In genomic region chr1:180873861-180874484, GRCm38 (mm10) we compare ENCODE assay signal across 8 mouse cellular contexts. TPM values are rescaled to one million over a fixed set of nuclear protein-coding genes. Genes with fewer than 3 reads are reported as not detected.
A peak's percentile ranks its signal among the peaks of the same experiment; 100 is the strongest.
DNase-seq lines count a peak whose midpoint lies in the region; ATAC-seq and TF ChIP-seq lines count a peak whose summit lies in the region.

No protein-coding gene starts in this region.

- 20% methylated on average over 9 of the region's 9 CpGs for WGBS in hindbrain, embryonic 14.5 days
- WGBS in hindbrain, embryonic 16.5 days: 19% methylated on average over 9 of the region's 9 CpGs
- 22% methylated on average over 9 of the region's 9 CpGs for WGBS in heart, postnatal 0 days
- WGBS in liver, postnatal 0 days (ENCODE audit: insufficient replicate concordance): 16% methylated on average over 9 of the region's 9 CpGs

- no peak overlapping the region for H3K27ac ChIP-seq in hindbrain, embryonic 14.5 days
- H3K27ac ChIP-seq in hindbrain, embryonic 16.5 days (ENCODE audit: low read depth, low read length): no peak overlapping the region
- H3K27ac ChIP-seq in heart, postnatal 0 days (ENCODE audit: low read depth): no peak overlapping the region
- H3K27ac ChIP-seq in liver, postnatal 0 days (ENCODE audit: low read depth): no peak overlapping the region

- no peak for TF ChIP-seq POLR2A in brain, embryonic 14.5 days (IDR thresholded peaks at IDR 0.05; ENCODE audit: borderline replicate concordance, extremely low read depth, insufficient read depth, insufficient read length, poor library complexity, severe bottlenecking)

- TF ChIP-seq CTCF in brain, embryonic 14.5 days (IDR thresholded peaks at IDR 0.05; ENCODE audit: borderline replicate concordance, extremely low read depth, insufficient read depth, insufficient read length): peak; percentile 61
- TF ChIP-seq CTCF in heart, postnatal 0 days (IDR thresholded peaks at IDR 0.05; ENCODE audit: low read depth): peak; percentile 64
- peak; percentile 90 for TF ChIP-seq CTCF in liver, postnatal 0 days (IDR thresholded peaks at IDR 0.05; ENCODE audit: low read depth)

- no peak for ATAC-seq in hindbrain, embryonic 14.5 days (ENCODE audit: low FRiP score)
- no peak for ATAC-seq in hindbrain, embryonic 16.5 days
- ATAC-seq in heart, postnatal 0 days (ENCODE audit: insufficient read depth, low read depth): peak; percentile 36; the same call in 1 of the 2 replicates
- peak; percentile 77 for ATAC-seq in liver, postnatal 0 days

- no peaks in the 10 kb centered on the region for H3K4me1 ChIP-seq in hindbrain, embryonic 14.5 days (replicated peaks; ENCODE audit: control insufficient read depth, insufficient read depth, low read length)
- H3K4me1 ChIP-seq in hindbrain, embryonic 16.5 days (ENCODE audit: control insufficient read depth, insufficient read depth, low read depth, low read length): no peaks in the 10 kb centered on the region
- peaks cover 5% of the 10 kb centered on the region; the same call in 1 of the 2 replicates for H3K4me1 ChIP-seq in heart, postnatal 0 days (ENCODE audit: control insufficient read depth, insufficient read depth)
- H3K4me1 ChIP-seq in liver, postnatal 0 days (ENCODE audit: insufficient read depth): no peaks in the 10 kb centered on the region

- no peak overlapping the region for H3K4me2 ChIP-seq in hindbrain, embryonic 14.5 days (replicated peaks)
- H3K4me2 ChIP-seq in hindbrain, embryonic 16.5 days (ENCODE audit: low read length): no peak overlapping the region
- H3K4me2 ChIP-seq in heart, postnatal 0 days (ENCODE audit: low read depth, low read length): no peak overlapping the region
- H3K4me2 ChIP-seq in liver, postnatal 0 days (ENCODE audit: low read depth, low read length): no peak overlapping the region

- no peak overlapping the region for H3K9ac ChIP-seq in hindbrain, embryonic 14.5 days
- no peak overlapping the region for H3K9ac ChIP-seq in hindbrain, embryonic 16.5 days (ENCODE audit: low read depth, low read length)
- H3K9ac ChIP-seq in heart, postnatal 0 days (replicated peaks; ENCODE audit: low read depth, low read length): no peak overlapping the region
- no peak overlapping the region for H3K9ac ChIP-seq in liver, postnatal 0 days (replicated peaks)

- peak; percentile 34 for DNase-seq in hindbrain, embryonic 14.5 days (ENCODE audit: low spot score)
- DNase-seq in ES-CJ7 (ENCODE audit: low read depth, low spot score): peak; percentile 99
- DNase-seq in brain, embryonic 14.5 days (ENCODE audit: low read depth): peak; percentile 66
- peak; percentile 25 for DNase-seq in heart, postnatal 0 days (ENCODE audit: low spot score)
- peak; percentile 85 for DNase-seq in liver, postnatal 0 days
- DNase-seq in skeletal muscle tissue, adult 2 months (ENCODE audit: low read depth, low spot score): peak; percentile 54
- no peak for DNase-seq in urinary bladder, adult 2 months (ENCODE audit: low spot score)

- no peaks in the 10 kb centered on the region for H3K36me3 ChIP-seq in hindbrain, embryonic 14.5 days (replicated peaks; ENCODE audit: control insufficient read depth, insufficient read depth)
- H3K36me3 ChIP-seq in hindbrain, embryonic 16.5 days (ENCODE audit: control insufficient read depth, insufficient read depth, low read length): no peaks in the 10 kb centered on the region
- no peaks in the 10 kb centered on the region for H3K36me3 ChIP-seq in heart, postnatal 0 days (replicated peaks; ENCODE audit: control insufficient read depth, insufficient read depth, low read length)
- H3K36me3 ChIP-seq in liver, postnatal 0 days (replicated peaks; ENCODE audit: insufficient read depth, low read length): no peaks in the 10 kb centered on the region

- H3K4me3 ChIP-seq in hindbrain, embryonic 14.5 days (replicated peaks; ENCODE audit: low read length): no peak overlapping the region
- no peak overlapping the region for H3K4me3 ChIP-seq in hindbrain, embryonic 16.5 days (ENCODE audit: low read length)
- no peak overlapping the region for H3K4me3 ChIP-seq in heart, postnatal 0 days (ENCODE audit: low read depth, low read length)
- no peak overlapping the region for H3K4me3 ChIP-seq in liver, postnatal 0 days (ENCODE audit: low read depth, low read length)

- no peaks in the 10 kb centered on the region for H3K9me3 ChIP-seq in hindbrain, embryonic 14.5 days (ENCODE audit: control insufficient read depth, low read length)
- H3K9me3 ChIP-seq in hindbrain, embryonic 16.5 days (ENCODE audit: control insufficient read depth, low read length): no peaks in the 10 kb centered on the region
- 0 out of 2 replicates have a peak, but pooled peaks cover 4% of the 10 kb centered on the region for H3K9me3 ChIP-seq in heart, postnatal 0 days (replicated peaks; ENCODE audit: control insufficient read depth, low read length)
- H3K9me3 ChIP-seq in liver, postnatal 0 days (ENCODE audit: low read length): no peaks in the 10 kb centered on the region

- no peaks in the 10 kb centered on the region for H3K27me3 ChIP-seq in hindbrain, embryonic 14.5 days (ENCODE audit: control insufficient read depth, insufficient read depth, low read length)
- no peaks in the 10 kb centered on the region for H3K27me3 ChIP-seq in hindbrain, embryonic 16.5 days (replicated peaks; ENCODE audit: control insufficient read depth, insufficient read depth, low read length)
- no peaks in the 10 kb centered on the region for H3K27me3 ChIP-seq in heart, postnatal 0 days (ENCODE audit: control insufficient read depth, insufficient read depth, low read length)
- H3K27me3 ChIP-seq in liver, postnatal 0 days (ENCODE audit: insufficient read depth, low read length): no peaks in the 10 kb centered on the region

- TF ChIP-seq EP300 in heart, postnatal 0 days (IDR thresholded peaks at IDR 0.05; ENCODE audit: low read depth): no peak
- no peak for TF ChIP-seq EP300 in liver, postnatal 0 days (IDR thresholded peaks at IDR 0.05; ENCODE audit: low read depth)

RNA-seq across cellular contexts. Expression of gene Lefty2, which starts 18.9 kb away (rescaled TPM):
- polyA plus RNA-seq in hindbrain, embryonic 14.5 days (2014; fragmentation: Nextera tagmentation; extraction: Ambion mirVana): 1.5 and 3.2 TPM in 2 replicates
- polyA plus RNA-seq in hindbrain, embryonic 16.5 days (2015; fragmentation: Nextera tagmentation; extraction: Ambion mirVana): 4.8 and 5.6 TPM in 2 replicates
- 1.4 and 2.0 TPM in 2 replicates for polyA plus RNA-seq in brain, embryonic 14.5 days (2012; rRNA removed)
- not detected in 2 replicates for total RNA-seq in heart, postnatal 0 days (2014; rRNA removed; ENCODE audit: low replicate concordance)
- polyA plus RNA-seq in heart, postnatal 0 days (2015; fragmentation: Nextera tagmentation; extraction: Ambion mirVana): 0.05 and 0.07 TPM in 2 replicates
- not detected in 2 replicates for polyA plus RNA-seq in liver, postnatal 0 days (2015; fragmentation: Nextera tagmentation; extraction: Ambion mirVana)
- polyA plus RNA-seq in urinary bladder, adult 2 months (2012; rRNA removed): 0.29 and 0.44 TPM in 2 replicates

RNA-seq across cellular contexts. Expression of gene Sde2, which starts 23.0 kb away (rescaled TPM):
- polyA plus RNA-seq in hindbrain, embryonic 14.5 days (2014; fragmentation: Nextera tagmentation; extraction: Ambion mirVana): 26.9 and 28.2 TPM in 2 replicates
- polyA plus RNA-seq in hindbrain, embryonic 16.5 days (2015; fragmentation: Nextera tagmentation; extraction: Ambion mirVana): 28.7 and 32.2 TPM in 2 replicates
- 22.0 and 25.5 TPM in 2 replicates for polyA plus RNA-seq in brain, embryonic 14.5 days (2012; rRNA removed)
- total RNA-seq in heart, postnatal 0 days (2014; rRNA removed; ENCODE audit: low replicate concordance): 9.8 and 16.9 TPM in 2 replicates
- polyA plus RNA-seq in heart, postnatal 0 days (2015; fragmentation: Nextera tagmentation; extraction: Ambion mirVana): 14.4 and 15.8 TPM in 2 replicates
- 11.5 and 11.8 TPM in 2 replicates for polyA plus RNA-seq in liver, postnatal 0 days (2015; fragmentation: Nextera tagmentation; extraction: Ambion mirVana)
- 18.3 and 19.0 TPM in 2 replicates for polyA plus RNA-seq in urinary bladder, adult 2 months (2012; rRNA removed)

RNA-seq across cellular contexts. Expression of gene Pycr2, which starts 30.1 kb away (rescaled TPM):
- 63.0 and 68.0 TPM in 2 replicates for polyA plus RNA-seq in hindbrain, embryonic 14.5 days (2014; fragmentation: Nextera tagmentation; extraction: Ambion mirVana)
- 74.6 and 75.6 TPM in 2 replicates for polyA plus RNA-seq in hindbrain, embryonic 16.5 days (2015; fragmentation: Nextera tagmentation; extraction: Ambion mirVana)
- 45.7 and 65.9 TPM in 2 replicates for polyA plus RNA-seq in brain, embryonic 14.5 days (2012; rRNA removed)
- 33.0 and 36.4 TPM in 2 replicates for total RNA-seq in heart, postnatal 0 days (2014; rRNA removed; ENCODE audit: low replicate concordance)
- 34.1 and 35.5 TPM in 2 replicates for polyA plus RNA-seq in heart, postnatal 0 days (2015; fragmentation: Nextera tagmentation; extraction: Ambion mirVana)
- 33.3 and 43.4 TPM in 2 replicates for polyA plus RNA-seq in liver, postnatal 0 days (2015; fragmentation: Nextera tagmentation; extraction: Ambion mirVana)
- polyA plus RNA-seq in urinary bladder, adult 2 months (2012; rRNA removed): 34.1 and 46.5 TPM in 2 replicates

Comparison
In these comparisons a context has a peak if more than half of its experiments do, and no peak if none do; other contexts are left out.
1. ATAC-seq: peak in heart, postnatal 0 days (single experiment) and liver, postnatal 0 days (single experiment); none in hindbrain, embryonic 14.5 days (single experiment) and hindbrain, embryonic 16.5 days (single experiment).
2. Peak in every context shown above with its lines, with median percentiles within 50 percentile points of each other: CTCF ChIP-seq.